Mouse (Mus musculus): ENCODE results near the gene Idh3g.
"Not testable (repeated sequence)": the region's sequence is repeated elsewhere in the genome, so short reads cannot be mapped to it uniquely, and the experiment has no call there.

Idh3g gene

DNA sequence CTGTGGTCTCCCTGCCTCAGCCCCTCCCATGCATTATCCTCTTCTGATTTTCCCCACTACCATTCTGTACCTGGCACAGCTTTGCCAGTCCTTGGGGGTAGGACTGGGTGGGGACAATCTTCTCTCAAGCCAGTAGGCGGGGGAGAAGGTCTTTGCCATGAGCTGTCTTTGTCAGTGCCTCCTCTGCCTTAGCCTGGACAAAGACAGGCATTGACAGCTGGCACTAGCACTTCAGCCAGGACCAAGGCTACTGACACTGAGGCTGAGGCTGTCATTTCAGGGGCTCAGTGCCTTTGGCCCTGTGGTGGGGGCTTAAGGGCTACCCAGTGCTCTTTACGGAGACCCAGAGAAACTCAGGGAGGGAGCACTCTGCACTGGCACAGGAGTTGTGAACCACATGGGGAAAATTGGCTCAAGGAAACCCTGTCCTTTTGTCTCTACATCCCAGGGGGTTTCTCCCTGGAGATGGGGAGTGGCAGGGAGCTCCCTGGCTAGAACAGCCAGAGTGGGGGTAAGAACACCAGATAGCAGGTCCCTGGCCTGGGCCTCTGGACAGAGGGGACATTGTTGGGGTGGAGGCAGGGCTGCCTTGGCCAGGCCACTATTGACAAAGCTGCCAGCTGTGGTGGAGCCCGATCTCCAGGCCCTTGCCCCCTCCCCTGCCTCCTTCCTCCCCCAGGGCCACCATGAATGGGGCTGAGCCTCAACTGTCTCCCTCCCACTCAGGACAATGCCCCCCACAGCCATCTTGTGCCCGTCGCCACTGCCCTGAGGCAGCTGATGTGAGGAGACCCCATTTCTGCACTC lies 30.2 kb downstream of the Idh3g start, which contains the start of gene Plxnb3:
TSS of gene Plxnb3 (plus strand) at position 757 of the 807 bp plus-strand sequence.
- peak; percentile 85 for DNase-seq (ENCODE audit: low read depth, low spot score)

DNA sequence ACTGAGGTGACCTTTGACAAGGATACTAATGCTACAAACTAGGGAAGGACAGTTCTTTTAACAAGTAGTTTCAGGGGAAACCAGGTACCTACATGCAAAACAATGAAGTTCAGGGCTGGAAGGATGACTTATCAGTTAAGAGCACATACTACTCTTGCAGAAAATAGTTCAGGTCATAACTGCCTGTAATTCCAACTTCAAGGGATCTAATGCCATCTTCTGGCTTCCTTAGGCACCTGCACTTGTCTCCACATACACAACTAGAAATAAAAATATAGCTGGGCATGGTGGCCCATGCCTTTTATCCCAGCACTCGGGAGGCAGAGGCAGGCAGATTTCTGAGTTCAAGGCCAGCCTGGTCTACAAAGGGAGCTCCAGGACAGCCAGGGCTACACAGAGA lies 37.7 kb downstream of the Idh3g start:
- no peak for DNase-seq (ENCODE audit: low read depth, low spot score)

DNA sequence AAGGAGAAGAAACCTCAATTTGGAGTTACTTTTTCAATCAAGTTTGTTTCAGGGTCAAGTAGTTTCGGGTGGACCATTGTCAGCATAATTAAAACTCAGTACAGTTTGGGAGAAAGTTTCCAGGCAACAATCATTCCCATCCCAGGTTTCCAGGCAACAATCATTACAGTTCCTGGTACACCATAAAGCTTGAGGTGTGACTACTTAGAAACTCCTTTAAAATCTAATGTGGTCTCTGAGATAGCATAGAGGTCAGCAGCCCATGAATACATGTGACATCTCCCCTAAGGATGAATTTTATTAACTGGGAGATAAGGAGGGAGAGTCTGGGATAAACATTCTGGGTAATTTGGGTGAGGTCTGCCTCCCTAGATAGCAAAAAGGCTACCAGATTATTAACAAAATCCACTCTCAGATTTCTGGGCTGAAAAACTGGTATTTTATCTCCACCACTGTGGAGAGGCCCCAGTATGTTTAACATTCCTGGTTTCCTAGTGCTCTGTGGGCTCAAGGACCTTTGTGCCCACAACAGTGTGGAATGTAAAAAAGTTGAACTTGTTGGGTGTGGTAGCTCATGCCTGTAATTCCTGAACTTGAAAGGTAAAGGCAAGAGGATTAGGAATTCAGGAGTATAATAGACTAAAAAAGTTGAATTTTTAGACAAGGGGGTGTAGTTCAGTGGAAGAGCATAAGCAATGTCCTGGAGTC lies 41.8 kb downstream of the Idh3g start:
- no peak for DNase-seq (ENCODE audit: low read depth, low spot score)

DNA sequence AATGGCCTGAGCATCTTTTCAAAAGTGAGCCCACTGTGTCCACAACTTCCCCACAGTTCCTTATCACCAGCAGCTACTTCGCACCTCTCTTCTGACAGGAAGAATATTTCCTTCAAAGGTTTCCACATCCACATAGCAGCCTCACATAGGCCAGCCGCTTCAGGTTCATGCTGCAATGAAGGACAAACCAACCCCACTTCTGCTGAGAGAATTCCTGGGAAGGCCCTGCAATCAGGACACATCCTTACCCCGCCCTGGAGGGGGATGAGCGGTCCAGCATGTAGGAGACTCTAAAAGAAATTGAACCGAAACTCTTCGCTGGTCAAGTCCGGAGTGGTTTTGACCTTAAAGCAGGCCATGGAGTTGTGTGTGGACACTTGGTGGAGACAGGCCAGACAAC lies 46.9 kb downstream of the Idh3g start:
- not testable (repeated sequence) for DNase-seq (ENCODE audit: low read depth, low spot score)

- no peak for DNase-seq (ENCODE audit: low read depth, low spot score)
These were observed 47.5 kb downstream of the Idh3g start for GRCm38 (mm10) chrX:73739151-73739550.

- no peak for DNase-seq (ENCODE audit: low read depth, low spot score)
These were observed 48.5 kb downstream of the Idh3g start for GRCm38 (mm10) chrX:73738155-73738554.

DNA sequence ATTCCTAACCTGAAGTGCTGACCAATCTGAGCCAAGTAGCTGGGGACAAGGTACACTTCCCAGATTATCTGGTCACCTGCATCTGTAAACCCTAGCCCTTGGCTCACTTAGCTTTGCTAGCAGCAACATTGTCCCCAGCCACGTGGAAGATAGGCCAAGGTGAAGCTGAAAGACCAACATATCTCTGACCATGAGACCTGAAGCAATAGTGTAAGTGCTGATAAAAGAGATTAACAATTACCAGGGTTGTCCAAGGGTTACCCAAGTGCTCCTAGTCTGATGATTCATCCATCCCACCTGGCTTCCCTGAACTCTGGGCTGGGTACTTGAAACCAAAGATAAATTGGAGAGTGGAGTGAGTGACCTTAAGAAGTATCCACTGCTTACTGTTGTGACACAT lies 55.8 kb downstream of the Idh3g start:
- no peak for DNase-seq (ENCODE audit: low read depth, low spot score)
